Mouse (Mus musculus): Measurements from ENCODE around the gene Ralgapa2.

DNA sequence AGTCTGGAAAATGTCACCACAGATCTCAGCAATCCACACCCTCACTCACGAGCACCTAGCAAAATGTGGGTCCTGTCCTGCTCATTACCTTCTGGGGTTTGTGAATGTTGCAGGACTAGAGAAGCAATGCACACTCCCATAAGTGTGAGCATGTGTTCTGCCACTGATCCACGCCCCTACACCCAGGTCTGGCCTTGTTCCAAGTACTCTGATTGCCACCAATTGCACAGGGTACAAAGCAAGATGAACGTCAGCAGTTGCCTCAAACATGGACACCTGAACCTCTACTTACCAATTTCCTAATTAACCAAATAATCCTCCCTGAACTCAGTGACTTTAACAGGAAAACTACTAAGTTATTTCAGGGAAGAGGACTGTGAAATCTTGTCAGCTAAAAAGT, 68.1 kb downstream of the Ralgapa2 start:
- TF ChIP-seq POLR2A (IDR thresholded peaks at IDR 0.05; ENCODE audit: insufficient read depth, low read length) (no peak), CTCF (IDR thresholded peaks at IDR 0.05; ENCODE audit: low read depth, low read length) (no peak)

Measured in ES-Bruce4 (cell line).